Mouse (Mus musculus): ENCODE measurements at regions not wholly inside any gene's neighbourhood (a gene's known extent, or its start where the extent isn't known, plus 50 kb on each side); places are given as distances from the start of the nearest gene placed in this dataset.

GRCm38 (mm10) chr3:121902246-121902645 lies 50.1 kb upstream of the Arhgap29 start:
- Histone ChIP-seq H3K27ac (ENCODE audit: low read length) (no peak overlapping the region), H3K9me3 (replicated peaks; ENCODE audit: control insufficient read depth, low read length, poor library complexity, severe bottlenecking) (no peaks in the 10 kb centered on the region), H3K27me3 (ENCODE audit: control insufficient read depth, insufficient read depth, low read depth, low read length) (no peaks in the 10 kb centered on the region), H3K9ac (ENCODE audit: low read depth, low read length) (no peak overlapping the region), H3K4me2 (ENCODE audit: low read length) (no peak overlapping the region), H3K4me3 (ENCODE audit: low read depth, low read length) (no peak overlapping the region), H3K4me1 (ENCODE audit: control insufficient read depth, insufficient read depth, low read length) (no peaks in the 10 kb centered on the region), H3K36me3 (ENCODE audit: control insufficient read depth, insufficient read depth, low read length) (no peaks in the 10 kb centered on the region)
- WGBS = 92% methylated on average over 15 of the region's 15 CpGs
- no peak for ATAC-seq

DNA sequence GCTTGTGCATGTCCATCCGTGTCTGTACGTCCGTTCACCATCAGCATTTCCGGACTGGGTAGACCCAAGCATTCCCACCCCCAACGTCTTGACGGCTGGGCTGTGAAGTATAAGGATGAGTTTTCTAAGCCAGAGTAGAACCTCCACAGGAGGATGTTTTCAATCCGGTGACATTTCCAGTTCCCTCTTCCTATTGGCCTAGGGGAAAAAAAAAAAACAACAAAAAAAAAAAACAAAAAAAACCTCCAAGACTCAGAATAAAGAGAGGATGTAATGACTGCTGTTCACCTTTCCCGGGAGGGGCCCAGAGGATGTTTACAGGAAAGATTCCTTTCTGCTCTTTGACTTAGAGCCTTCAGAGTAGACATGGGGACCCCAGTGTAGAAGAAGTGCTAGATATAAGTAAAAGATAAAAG lies 51.9 kb upstream of the Arhgap29 start:
- Histone ChIP-seq H3K36me3 (ENCODE audit: control insufficient read depth, insufficient read depth, low read length) (no peaks in the 10 kb centered on the region), H3K4me3 (ENCODE audit: low read depth, low read length) (no peak overlapping the region), H3K9me3 (replicated peaks; ENCODE audit: control insufficient read depth, low read length, poor library complexity, severe bottlenecking) (no peaks in the 10 kb centered on the region), H3K4me1 (ENCODE audit: control insufficient read depth, insufficient read depth, low read length) (no peaks in the 10 kb centered on the region), H3K9ac (ENCODE audit: low read depth, low read length) (no peak overlapping the region), H3K27me3 (ENCODE audit: control insufficient read depth, insufficient read depth, low read depth, low read length) (no peaks in the 10 kb centered on the region), H3K4me2 (ENCODE audit: low read length) (no peak overlapping the region), H3K27ac (ENCODE audit: low read length) (no peak overlapping the region)
- 88% methylated on average over 8 of the region's 8 CpGs for WGBS
- no peak for ATAC-seq

DNA sequence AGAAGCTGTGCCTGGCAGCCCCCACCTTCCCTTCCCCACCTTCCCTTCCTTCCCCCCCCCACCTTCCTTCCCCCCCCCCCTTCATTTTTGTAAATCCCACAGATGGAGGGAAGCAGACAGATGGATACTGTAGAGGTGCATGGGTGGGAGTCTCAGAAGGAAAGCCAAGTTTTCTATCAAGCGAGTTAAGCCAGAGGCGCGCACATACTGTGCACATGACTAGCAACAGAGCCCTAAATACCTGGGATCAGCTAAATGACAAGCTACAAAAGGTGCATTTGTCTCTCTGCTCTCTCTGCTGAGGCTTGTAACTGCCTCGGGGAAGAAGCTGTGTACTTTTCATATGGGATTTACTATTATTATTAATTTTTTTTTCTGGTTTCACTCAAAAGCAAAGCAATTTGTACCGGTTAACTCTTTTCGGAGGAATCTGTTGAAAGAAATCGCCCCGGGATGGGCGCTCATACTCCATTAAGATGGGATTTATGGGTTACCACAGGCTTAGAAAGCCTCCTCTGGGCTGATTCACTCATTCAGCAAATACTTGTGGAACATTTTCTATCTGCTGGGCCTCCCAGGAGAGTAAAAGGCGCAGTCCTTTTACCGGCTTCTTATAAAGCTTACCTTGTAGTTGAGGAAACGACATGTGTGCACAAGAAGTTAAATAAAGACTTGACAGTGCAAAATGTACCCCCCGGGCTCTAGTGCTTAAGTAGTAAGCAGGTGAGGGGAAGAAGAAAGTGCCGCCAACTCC lies 54.3 kb upstream of the Arhgap29 start:
- no peak overlapping the region for H3K4me3 ChIP-seq (ENCODE audit: low read depth, low read length)
- no peak overlapping the region for H3K4me2 ChIP-seq (ENCODE audit: low read length)
- no peak for ATAC-seq
- no peaks in the 10 kb centered on the region for H3K4me1 ChIP-seq (ENCODE audit: control insufficient read depth, insufficient read depth, low read length)
- H3K27ac ChIP-seq (ENCODE audit: low read length) = no peak overlapping the region
- 71% methylated on average over 14 of the region's 14 CpGs for WGBS
- H3K27me3 ChIP-seq (ENCODE audit: control insufficient read depth, insufficient read depth, low read depth, low read length) = no peaks in the 10 kb centered on the region
- H3K9ac ChIP-seq (ENCODE audit: low read depth, low read length) = no peak overlapping the region
- H3K36me3 ChIP-seq (ENCODE audit: control insufficient read depth, insufficient read depth, low read length) = no peaks in the 10 kb centered on the region
- no peaks in the 10 kb centered on the region for H3K9me3 ChIP-seq (replicated peaks; ENCODE audit: control insufficient read depth, low read length, poor library complexity, severe bottlenecking)

GRCm38 (mm10) chr3:121893606-121894005 lies 58.7 kb upstream of the Arhgap29 start:
- no peak for ATAC-seq
- no peaks in the 10 kb centered on the region for H3K9me3 ChIP-seq (replicated peaks; ENCODE audit: control insufficient read depth, low read length, poor library complexity, severe bottlenecking)
- H3K4me3 ChIP-seq (ENCODE audit: low read depth, low read length) = no peak overlapping the region
- no peaks in the 10 kb centered on the region for H3K4me1 ChIP-seq (ENCODE audit: control insufficient read depth, insufficient read depth, low read length)
- H3K27ac ChIP-seq (ENCODE audit: low read length) = no peak overlapping the region
- WGBS = 84% methylated on average over 7 of the region's 7 CpGs
- no peaks in the 10 kb centered on the region for H3K36me3 ChIP-seq (ENCODE audit: control insufficient read depth, insufficient read depth, low read length)
- H3K9ac ChIP-seq (ENCODE audit: low read depth, low read length) = no peak overlapping the region
- H3K27me3 ChIP-seq (ENCODE audit: control insufficient read depth, insufficient read depth, low read depth, low read length) = no peaks in the 10 kb centered on the region
- no peak overlapping the region for H3K4me2 ChIP-seq (ENCODE audit: low read length)

- Histone ChIP-seq H3K27me3 (ENCODE audit: control insufficient read depth, insufficient read depth, low read depth, low read length) (no peaks in the 10 kb centered on the region), H3K4me2 (ENCODE audit: low read length) (no peak overlapping the region), H3K27ac (ENCODE audit: low read length) (no peak overlapping the region), H3K9me3 (replicated peaks; ENCODE audit: control insufficient read depth, low read length, poor library complexity, severe bottlenecking) (no peaks in the 10 kb centered on the region), H3K9ac (ENCODE audit: low read depth, low read length) (no peak overlapping the region), H3K4me1 (ENCODE audit: control insufficient read depth, insufficient read depth, low read length) (no peaks in the 10 kb centered on the region), H3K36me3 (ENCODE audit: control insufficient read depth, insufficient read depth, low read length) (no peaks in the 10 kb centered on the region), H3K4me3 (ENCODE audit: low read depth, low read length) (no peak overlapping the region)
- WGBS = 88% methylated on average over 3 of the region's 3 CpGs
- ATAC-seq = no peak
Measured at GRCm38 (mm10) chr3:121892675-121893074, 59.7 kb upstream of the Arhgap29 start.

- no peak overlapping the region for H3K9ac ChIP-seq (ENCODE audit: low read depth, low read length)
- H3K4me1 ChIP-seq (ENCODE audit: control insufficient read depth, insufficient read depth, low read length) = no peaks in the 10 kb centered on the region; the same call in 1 of the 2 replicates
- WGBS = 58% methylated on average over 9 of the region's 9 CpGs
- no peak for ATAC-seq
- no peak overlapping the region for H3K4me3 ChIP-seq (ENCODE audit: low read depth, low read length)
- no peaks in the 10 kb centered on the region for H3K36me3 ChIP-seq (ENCODE audit: control insufficient read depth, insufficient read depth, low read length)
- H3K9me3 ChIP-seq (replicated peaks; ENCODE audit: control insufficient read depth, low read length, poor library complexity, severe bottlenecking) = no peaks in the 10 kb centered on the region
- H3K4me2 ChIP-seq (ENCODE audit: low read length) = no peak overlapping the region
- H3K27me3 ChIP-seq (ENCODE audit: control insufficient read depth, insufficient read depth, low read depth, low read length) = peaks cover 2% of the 10 kb centered on the region; the same call in 1 of the 2 replicates
- no peak overlapping the region for H3K27ac ChIP-seq (ENCODE audit: low read length)
Measured at GRCm38 (mm10) chr3:121891338-121891737, 61.0 kb upstream of the Arhgap29 start.

DNA sequence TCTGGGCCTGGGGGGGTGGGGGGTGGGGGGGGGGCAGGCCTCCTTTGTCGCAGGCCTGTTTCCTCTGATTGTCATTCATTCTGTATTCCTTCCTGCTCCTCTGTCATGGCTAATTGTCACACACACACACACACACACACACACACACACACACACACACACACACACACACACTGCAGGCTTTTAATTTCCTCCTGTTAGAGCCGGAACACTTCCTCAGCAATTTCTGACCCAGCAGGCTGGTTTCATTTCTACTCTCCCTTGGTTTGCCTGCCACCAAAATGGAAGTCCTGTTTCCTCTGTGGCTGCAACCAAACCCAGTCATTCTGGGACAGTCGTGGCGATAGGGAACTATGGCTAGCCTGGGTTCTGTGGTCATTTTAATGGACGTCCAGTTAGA lies 61.8 kb upstream of the Arhgap29 start:
- 28% methylated on average over 5 of the region's 5 CpGs for WGBS

DNA sequence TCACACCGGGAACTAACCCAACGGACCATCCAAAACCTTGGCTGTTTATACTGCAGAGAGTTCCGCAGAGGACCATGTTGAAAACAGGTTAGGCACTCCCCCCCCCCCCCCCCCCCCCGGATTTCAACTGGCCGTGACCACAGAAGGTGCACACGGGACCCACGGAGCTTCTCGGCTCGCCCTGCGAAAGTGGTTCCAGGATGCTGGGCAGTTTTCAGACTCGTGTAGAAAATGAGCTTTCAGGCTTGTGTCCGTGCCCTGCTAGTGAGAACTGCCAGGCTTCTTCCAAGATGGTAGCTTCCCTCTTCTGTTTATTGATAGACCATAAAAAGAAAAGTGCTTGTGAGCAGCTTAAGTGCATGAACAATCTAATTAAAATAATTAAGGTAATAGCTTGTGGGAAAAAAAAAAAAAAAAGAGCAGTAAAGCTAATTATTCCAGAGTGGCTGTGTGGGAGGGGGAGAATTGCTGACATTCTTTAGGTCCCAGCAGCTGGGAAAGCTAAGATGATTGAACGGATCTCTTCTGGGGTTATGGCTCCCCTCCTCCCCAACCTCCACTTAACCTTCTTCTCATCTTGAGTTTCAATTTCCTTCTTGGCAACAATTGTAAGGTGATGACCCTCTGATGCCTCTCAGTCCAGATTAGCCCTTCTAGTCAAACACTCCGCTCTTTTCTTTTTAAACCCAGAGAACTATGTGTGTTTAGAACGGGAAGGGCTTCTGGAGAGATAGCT lies 65.3 kb upstream of the Arhgap29 start:
- Histone ChIP-seq H3K27me3 (ENCODE audit: control insufficient read depth, insufficient read depth, low read depth, low read length) (peaks cover 4% of the 10 kb centered on the region), H3K27ac (ENCODE audit: low read length) (no peak overlapping the region)
- ATAC-seq = no peak

More for the DNA sequence above, 61.8 kb upstream of the Arhgap29 start:
- no peak overlapping the region for H3K9ac ChIP-seq (ENCODE audit: low read depth, low read length)
- no peak overlapping the region for H3K4me2 ChIP-seq (ENCODE audit: low read length)
- no peak overlapping the region for H3K4me3 ChIP-seq (ENCODE audit: low read depth, low read length)
- no peaks in the 10 kb centered on the region for H3K9me3 ChIP-seq (replicated peaks; ENCODE audit: control insufficient read depth, low read length, poor library complexity, severe bottlenecking)
- no peaks in the 10 kb centered on the region; the same call in 1 of the 2 replicates for H3K4me1 ChIP-seq (ENCODE audit: control insufficient read depth, insufficient read depth, low read length)
- no peaks in the 10 kb centered on the region for H3K36me3 ChIP-seq (ENCODE audit: control insufficient read depth, insufficient read depth, low read length)
- H3K27ac ChIP-seq (ENCODE audit: low read length) = no peak overlapping the region
- no peak for ATAC-seq
- H3K27me3 ChIP-seq (ENCODE audit: control insufficient read depth, insufficient read depth, low read depth, low read length) = peaks cover 4% of the 10 kb centered on the region; the same call in 1 of the 2 replicates

DNA sequence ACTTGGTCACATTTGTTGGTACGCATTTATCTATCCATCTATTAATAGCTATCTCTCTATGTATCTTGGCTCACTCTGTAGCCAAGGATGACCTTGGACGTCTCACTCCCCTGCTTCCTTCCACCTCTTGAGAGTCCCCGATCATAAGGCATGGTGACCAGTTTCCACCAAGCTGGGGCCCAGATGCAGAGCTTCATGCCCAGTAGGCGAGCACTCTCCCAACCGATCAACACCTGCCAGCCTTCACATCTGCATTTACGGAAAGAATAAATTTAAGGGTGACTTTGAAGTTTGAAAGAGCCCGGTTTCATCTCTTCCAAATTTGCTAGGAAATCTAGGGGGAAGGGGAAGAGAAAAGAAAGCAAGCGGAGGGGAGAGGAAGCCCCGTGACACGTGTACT lies 66.0 kb upstream of the Arhgap29 start:
- 48% methylated on average over 10 of the region's 10 CpGs for WGBS
- H3K27ac ChIP-seq (ENCODE audit: low read length) = no peak overlapping the region
- H3K36me3 ChIP-seq (ENCODE audit: control insufficient read depth, insufficient read depth, low read length) = no peaks in the 10 kb centered on the region
- H3K9ac ChIP-seq (ENCODE audit: low read depth, low read length) = no peak overlapping the region
- no peaks in the 10 kb centered on the region for H3K9me3 ChIP-seq (replicated peaks; ENCODE audit: control insufficient read depth, low read length, poor library complexity, severe bottlenecking)
- H3K4me2 ChIP-seq (ENCODE audit: low read length) = no peak overlapping the region
- H3K27me3 ChIP-seq (ENCODE audit: control insufficient read depth, insufficient read depth, low read depth, low read length) = peaks cover 4% of the 10 kb centered on the region
- no peak for ATAC-seq
- no peak overlapping the region for H3K4me3 ChIP-seq (ENCODE audit: low read depth, low read length)
- H3K4me1 ChIP-seq (ENCODE audit: control insufficient read depth, insufficient read depth, low read length) = peaks cover 4% of the 10 kb centered on the region; the same call in 1 of the 2 replicates

More for the DNA sequence above, 65.3 kb upstream of the Arhgap29 start:
- Histone ChIP-seq H3K9me3 (replicated peaks; ENCODE audit: control insufficient read depth, low read length, poor library complexity, severe bottlenecking) (no peaks in the 10 kb centered on the region), H3K4me1 (ENCODE audit: control insufficient read depth, insufficient read depth, low read length) (peaks cover 4% of the 10 kb centered on the region; the same call in 1 of the 2 replicates), H3K36me3 (ENCODE audit: control insufficient read depth, insufficient read depth, low read length) (no peaks in the 10 kb centered on the region), H3K4me3 (ENCODE audit: low read depth, low read length) (no peak overlapping the region), H3K4me2 (ENCODE audit: low read length) (no peak overlapping the region), H3K9ac (ENCODE audit: low read depth, low read length) (no peak overlapping the region)
- WGBS = 24% methylated on average over 13 of the region's 15 CpGs
